Mouse (Mus musculus) MEL (cell line): ENCODE results near the gene Parp8. TPM values are rescaled to one million over a fixed set of nuclear protein-coding genes. Genes with fewer than 3 reads are reported as not detected.
"Not testable (repeated sequence)": the region's sequence is repeated elsewhere in the genome, so short reads cannot be mapped to it uniquely, and the experiment has no call there.

Experiments
- DNase-seq: peaks from one replicate; pipeline ENCODE4 v3.0.0; 2011; ENCODE audit warnings: low read depth, low spot score
- H3K27ac ChIP-seq: 2 replicates; pipeline ENCODE4 v1.5.1; 2012; ENCODE audit warnings: low read depth, mild to moderate bottlenecking, control low read depth, low read length, moderate library complexity; ENCODE audit not compliant: control insufficient read depth
- H3K27me3 ChIP-seq, 2 experiments: fragments of 150-350 bp in 1 of 2; sonication (generic) in 1 of 2; 2 replicates each; pipeline ENCODE4 v1.6.1; 2012; ENCODE audit warnings: low read length in 2 of 2, mild to moderate bottlenecking in 2 of 2, improper control_type of control experiment in 1 of 2, moderate library complexity in 1 of 2; ENCODE audit not compliant: insufficient read depth in 2 of 2, control insufficient read depth in 1 of 2
- H3K36me3 ChIP-seq, 2 experiments: 2 replicates each; pipeline ENCODE4 v1.6.1; 2012 to 2014; ENCODE audit warnings: low read length in 2 of 2, improper control_type of control experiment in 1 of 2, inconsistent platforms in 1 of 2, mild to moderate bottlenecking in 1 of 2; ENCODE audit not compliant: insufficient read depth in 2 of 2, control insufficient read depth in 1 of 2
- H3K4me1 ChIP-seq, 2 experiments: fragments of 150-350 bp in 1 of 2; sonication (generic) in 1 of 2; 2 replicates each; pipeline ENCODE4 v1.6.1; 2012; ENCODE audit warnings: low read length in 2 of 2, improper control_type of control experiment in 1 of 2, mild to moderate bottlenecking in 1 of 2; ENCODE audit not compliant: insufficient read depth in 2 of 2, control insufficient read depth in 1 of 2
- H3K4me3 ChIP-seq, 2 experiments: fragments of 150-350 bp in 1 of 2; sonication (generic) in 1 of 2; 2 replicates each; pipeline ENCODE4 v1.5.1; 2012; ENCODE audit warnings: low read depth in 2 of 2, low read length in 2 of 2, mild to moderate bottlenecking in 2 of 2, moderate library complexity in 2 of 2, control low read depth in 1 of 2, improper control_type of control experiment in 1 of 2; ENCODE audit not compliant: control insufficient read depth in 1 of 2, insufficient read depth in 1 of 2
- H3K79me2 ChIP-seq: 2 replicates; pipeline ENCODE4 v1.6.1; 2012; ENCODE audit warnings: mild to moderate bottlenecking, low read length, moderate library complexity; ENCODE audit not compliant: control insufficient read depth, poor library complexity, insufficient read depth
- H3K9ac ChIP-seq: 2 replicates; pipeline ENCODE4 v1.6.1; 2012; ENCODE audit warnings: low read depth, mild to moderate bottlenecking, control low read depth, low read length, moderate library complexity; ENCODE audit not compliant: control insufficient read depth, poor library complexity, severe bottlenecking
- H3K9me3 ChIP-seq: fragments of 150-350 bp; sonication (generic); replicated peaks from 2 replicates; pipeline ENCODE4 v1.6.1; 2012; ENCODE audit warnings: mild to moderate bottlenecking, low read length, improper control_type of control experiment, moderate library complexity; ENCODE audit not compliant: insufficient read depth
- CTCF ChIP-seq, 3 experiments: IDR thresholded peaks in 2 of 3; conservative IDR thresholded peaks in 1 of 3; 2 replicates each; pipeline ENCODE4 v1.5.1; 2011 to 2012; ENCODE audit warnings: low read length in 3 of 3, low read depth in 2 of 3, mild to moderate bottlenecking in 2 of 3, improper control_type of control experiment in 1 of 3, inconsistent platforms in 1 of 3, mixed read lengths in 1 of 3, moderate library complexity in 1 of 3; ENCODE audit not compliant: control insufficient read depth in 1 of 3, insufficient read depth in 1 of 3, poor library complexity in 1 of 3, severe bottlenecking in 1 of 3
- ELF1 ChIP-seq: IDR thresholded peaks from 2 replicates; pipeline ENCODE4 v1.6.1; 2014; ENCODE audit warnings: low read depth, mild to moderate bottlenecking, inconsistent platforms, low read length, improper control_type of control experiment, moderate library complexity
- GABPA ChIP-seq: IDR thresholded peaks from 2 replicates; pipeline ENCODE4 v1.6.1; 2012; ENCODE audit warnings: low read depth, mild to moderate bottlenecking, inconsistent platforms, low read length, improper control_type of control experiment, moderate library complexity
- HCFC1 ChIP-seq: IDR thresholded peaks from 2 replicates; pipeline ENCODE4 v1.6.1; 2012; ENCODE audit warnings: low read depth, mild to moderate bottlenecking, inconsistent platforms, low read length, improper control_type of control experiment, moderate library complexity
- MAFK ChIP-seq: IDR thresholded peaks from 2 replicates; pipeline ENCODE4 v1.6.1; 2011; ENCODE audit warnings: low read depth, mild to moderate bottlenecking, low read length, improper control_type of control experiment, borderline replicate concordance
- MYB ChIP-seq: IDR thresholded peaks from 2 replicates; pipeline ENCODE4 v1.6.1; 2011; ENCODE audit warnings: mild to moderate bottlenecking, low read depth, low read length, improper control_type of control experiment
- MYC ChIP-seq: IDR thresholded peaks from 2 replicates; pipeline ENCODE4 v1.6.1; 2011; ENCODE audit warnings: low read depth, mild to moderate bottlenecking, low read length, improper control_type of control experiment, moderate library complexity
- NELFE ChIP-seq: IDR thresholded peaks from 2 replicates; pipeline ENCODE4 v1.6.1; 2011; ENCODE audit warnings: low read depth, low read length, improper control_type of control experiment
- NRF1 ChIP-seq: IDR thresholded peaks from 2 replicates; pipeline ENCODE4 v1.6.1; 2014; ENCODE audit warnings: low read depth, mild to moderate bottlenecking, inconsistent platforms, low read length, improper control_type of control experiment, moderate library complexity; ENCODE audit not compliant: poor library complexity, insufficient read depth, severe bottlenecking
- RAD21 ChIP-seq: IDR thresholded peaks from 2 replicates; pipeline ENCODE4 v1.6.1; 2011; ENCODE audit warnings: mild to moderate bottlenecking, low read depth, low read length, improper control_type of control experiment
- RCOR1 ChIP-seq: IDR thresholded peaks from 2 replicates; pipeline ENCODE4 v1.6.1; 2012; ENCODE audit warnings: low read depth, mild to moderate bottlenecking, inconsistent platforms, low read length, improper control_type of control experiment
- SMC3 ChIP-seq: IDR thresholded peaks from 2 replicates; pipeline ENCODE4 v1.6.1; 2011; ENCODE audit warnings: low read depth, low read length, improper control_type of control experiment
- UBTF ChIP-seq: IDR thresholded peaks from 2 replicates; pipeline ENCODE4 v1.6.1; 2012; ENCODE audit warnings: low read depth, mild to moderate bottlenecking, inconsistent platforms, low read length, improper control_type of control experiment, moderate library complexity, borderline replicate concordance; ENCODE audit not compliant: insufficient read depth
- ZMIZ1 ChIP-seq: IDR thresholded peaks from 2 replicates; pipeline ENCODE4 v1.6.1; 2012; ENCODE audit warnings: low read depth, mild to moderate bottlenecking, inconsistent platforms, low read length, improper control_type of control experiment, moderate library complexity
- ZNF384 ChIP-seq: IDR thresholded peaks from 2 replicates; pipeline ENCODE4 v1.6.1; 2012; ENCODE audit warnings: low read depth, mild to moderate bottlenecking, inconsistent platforms, low read length, improper control_type of control experiment
- polyA plus RNA-seq, 2 experiments: library from polyadenylated mRNA; stranded (reverse) in 1 of 2; unstranded in 1 of 2; fragments of >175 nt in 1 of 2; fragments of >200 nt in 1 of 2; gene quantifications; 2 replicates each; pipeline versions ENCODE4 v1.2.1 to v1.2.4; 2012; ENCODE audit warnings: low replicate concordance in 2 of 2, low read depth in 1 of 2; ENCODE audit not compliant: insufficient read length in 2 of 2, insufficient read depth in 1 of 2, missing spikeins in 1 of 2
- total RNA-seq: library from RNA; depleted of rRNA; stranded (reverse); fragments of 300-350 nt; gene quantifications from 2 replicates; pipeline ENCODE4 v1.2.3, GENCODE M21; 2012

The Parp8 gene
- total and polyA plus RNA-seq, 3 experiments: not detected

GRCm38 (mm10) chr13:116941280-116942015 is 83.9 kb downstream of the Parp8 start:
- Histone ChIP-seq H3K4me3 (no peak overlapping the region), H3K27me3 (no peaks in the 10 kb centered on the region), H3K9me3 (no peaks in the 10 kb centered on the region), H3K4me1 (no peaks in the 10 kb centered on the region), H3K9ac (no peak overlapping the region), H3K79me2 (no peaks in the 10 kb centered on the region), H3K27ac (no peak overlapping the region), H3K36me3 (no peaks in the 10 kb centered on the region)
- DNase-seq: no peak
- TF ChIP-seq GABPA (no peak), HCFC1 (no peak), UBTF (no peak), MYC (no peak), ZMIZ1 (no peak), MAFK (no peak), RAD21 (no peak), CTCF (IDR thresholded peaks at IDR 0.05 in 2 of 3, conservative IDR thresholded peaks at IDR 0.05 in 1 of 3; ENCODE audit: control insufficient read depth in 1 of 3, insufficient read depth in 1 of 3, low read depth in 2 of 3, low read length in 3 of 3, poor library complexity in 1 of 3, severe bottlenecking in 1 of 3) (no peak), RCOR1 (no peak), NELFE (no peak), MYB (no peak), ZNF384 (no peak), NRF1 (no peak), ELF1 (no peak)

GRCm38 (mm10) chr13:116940761-116941160 is 84.6 kb downstream of the Parp8 start:
- no peaks in the 10 kb centered on the region for H3K4me1 ChIP-seq
- no peaks in the 10 kb centered on the region for H3K79me2 ChIP-seq
- no peak overlapping the region for H3K27ac ChIP-seq
- no peaks in the 10 kb centered on the region for H3K27me3 ChIP-seq
- no peak overlapping the region for H3K9ac ChIP-seq
- no peaks in the 10 kb centered on the region for H3K36me3 ChIP-seq
- H3K4me3 ChIP-seq: no peak overlapping the region
- DNase-seq: no peak
- H3K9me3 ChIP-seq: no peaks in the 10 kb centered on the region
- TF ChIP-seq NELFE: no peak

- H3K4me1 ChIP-seq, H3K9me3 ChIP-seq, H3K27me3 ChIP-seq, H3K9ac ChIP-seq, H3K36me3 ChIP-seq, H3K79me2 ChIP-seq, H3K4me3 ChIP-seq, H3K27ac ChIP-seq: not testable (repeated sequence)
- peak; percentile 30; the same call in 1 of the 2 replicates for TF ChIP-seq SMC3
- peak in 1 of 3 experiments; percentile 22; a peak in 1 of 6 replicates for TF ChIP-seq CTCF (IDR thresholded peaks at IDR 0.05 in 2 of 3, conservative IDR thresholded peaks at IDR 0.05 in 1 of 3; ENCODE audit: control insufficient read depth in 1 of 3, insufficient read depth in 1 of 3, low read depth in 2 of 3, low read length in 3 of 3, poor library complexity in 1 of 3, severe bottlenecking in 1 of 3)
- peak; percentile 7 for DNase-seq
Measured at GRCm38 (mm10) chr13:116937019-116937418, 88.3 kb downstream of the Parp8 start.
